Mouse (Mus musculus): ENCODE data around the gene Alg5. TPM values are rescaled to one million over a fixed set of nuclear protein-coding genes. Genes with fewer than 3 reads are reported as not detected.

Alg5 gene
- polyA plus RNA-seq (2017; shearing (Covaris generic)), result 45.0 TPM

GRCm38 (mm10) chr3:54735247-54736046 lies at the start of gene Alg5, which contains the start of gene Exosc8:
Alg5 (plus strand) TSS chr3:54735539.
Exosc8 (minus strand) TSS chr3:54735393.

GRCm38 (mm10) chr3:54692202-54693055 lies 42.9 kb upstream of the Alg5 start, which contains the start of gene Supt20:
Supt20 (plus strand) TSS chr3:54692807.

GRCm38 (mm10) chr3:54714253-54714652 lies 21.1 kb upstream of the Alg5 start, which contains the start of gene Gm21958:
Gm21958 (minus strand) TSS chr3:54714353.

GRCm38 (mm10) chr3:54755145-54756041 lies 20.1 kb downstream of the Alg5 start, which contains the start of gene Smad9:
Smad9 (plus strand) TSS chr3:54755582.

Other genes starting within 250 kb of the Alg5 start
- 179 TPM for gene Supt20, start 42.7 kb upstream of the Alg5 start, polyA plus RNA-seq (2017; shearing (Covaris generic))
- 1.4 TPM for gene Gm21958, start 21.2 kb upstream of the Alg5 start, polyA plus RNA-seq (2017; shearing (Covaris generic))
- 109 TPM for gene Exosc8, start 146 bp upstream of the Alg5 start, polyA plus RNA-seq (2017; shearing (Covaris generic))
- not detected for gene Smad9, start 20.0 kb downstream of the Alg5 start, polyA plus RNA-seq (2017; shearing (Covaris generic))
- gene Rfxap, start 72.3 kb downstream of the Alg5 start, polyA plus RNA-seq (2017; shearing (Covaris generic)), result 68.1 TPM
- gene Sertm1, start 180.3 kb downstream of the Alg5 start, polyA plus RNA-seq (2017; shearing (Covaris generic)), result not detected

All from effector memory CD4-positive, alpha-beta T cell, adult 5 months (primary cell).